Mouse (Mus musculus) hindbrain, embryonic 14.5 days (tissue): Measurements from ENCODE around the gene Oaz1. TPM values are rescaled to one million over a fixed set of nuclear protein-coding genes. Genes with fewer than 3 reads are reported as not detected.
"Not testable (repeated sequence)": the region's sequence is repeated elsewhere in the genome, so short reads cannot be mapped to it uniquely, and the experiment has no call there.

Source experiments
- ATAC-seq: fragments of 200-750 bp; cut with Nextera tagmentation; 2 replicates; pipeline ENCODE4 v1.8.0; 2017; ENCODE audit warnings: moderate number of reproducible peaks, mild to moderate bottlenecking, moderate TSS enrichment, moderate library complexity; ENCODE audit not compliant: low FRiP score
- DNase-seq: peaks from one replicate; pipeline ENCODE4 v3.0.0-alpha.2; 2015; ENCODE audit warnings: low spot score
- H3K27ac ChIP-seq: fragments of 300-500 bp; sonication (generic); 2 replicates; pipeline ENCODE4 v1.5.1; 2014; ENCODE audit warnings: mild to moderate bottlenecking, moderate library complexity
- H3K27me3 ChIP-seq: fragments of 300-500 bp; sonication (generic); 2 replicates; pipeline ENCODE4 v1.6.1; 2014; ENCODE audit warnings: mild to moderate bottlenecking, low read length, mixed read lengths; ENCODE audit not compliant: control insufficient read depth, insufficient read depth
- H3K36me3 ChIP-seq: fragments of 300-500 bp; sonication (generic); replicated peaks from 2 replicates; pipeline ENCODE4 v1.6.1; 2014; ENCODE audit not compliant: control insufficient read depth, insufficient read depth
- H3K4me1 ChIP-seq: fragments of 300-500 bp; sonication (generic); replicated peaks from 2 replicates; pipeline ENCODE4 v1.6.1; 2014; ENCODE audit warnings: antibody characterized with exemption, low read length, mixed read lengths; ENCODE audit not compliant: control insufficient read depth, insufficient read depth
- H3K4me2 ChIP-seq: fragments of 300-500 bp; sonication (generic); replicated peaks from 2 replicates; pipeline ENCODE4 v1.6.1; 2014; ENCODE audit warnings: mild to moderate bottlenecking, moderate library complexity
- H3K4me3 ChIP-seq: fragments of 300-500 bp; sonication (generic); replicated peaks from 2 replicates; pipeline ENCODE4 v1.5.1; 2014; ENCODE audit warnings: mild to moderate bottlenecking, low read length
- H3K9ac ChIP-seq: fragments of 300-500 bp; sonication (generic); 2 replicates; pipeline ENCODE4 v1.6.1; 2014
- H3K9me3 ChIP-seq: fragments of 300-500 bp; sonication (generic); 2 replicates; pipeline ENCODE4 v1.6.1; 2016; ENCODE audit warnings: low read length; ENCODE audit not compliant: control insufficient read depth
- whole genome bisulfite sequencing: fragments of 180-500 bp; shearing (Covaris S2); extraction: QIAGEN DNeasy Blood & Tissue Kit; methylation state at CpG from one replicate; pipeline ENCODE4 v1.1.7; 2014; 5-methylcytosine and 5-hydroxymethylcytosine counted together
- polyA plus RNA-seq: library from polyadenylated mRNA; unstranded; fragments of >200 nt; fragmentation: Nextera tagmentation; extraction: Ambion mirVana; gene quantifications from 2 replicates; pipeline ENCODE4 v1.2.1, GENCODE M21; 2014

Oaz1 gene
- polyA plus RNA-seq, 1 experiment from 2014 or later: 1,195 TPM

GRCm38 (mm10) chr10:80808099-80808984 is 18.1 kb upstream of the Oaz1 start:
- H3K36me3 ChIP-seq: peaks cover 22% of the 10 kb centered on the region
- peak overlapping the region; percentile 0; the same call in 1 of the 2 replicates for H3K9ac ChIP-seq
- no peak overlapping the region for H3K27ac ChIP-seq
- no peak for ATAC-seq
- no peaks in the 10 kb centered on the region for H3K9me3 ChIP-seq
- peaks cover 18% of the 10 kb centered on the region for H3K27me3 ChIP-seq
- 18% methylated on average over 40 of the region's 40 CpGs for WGBS
- peaks cover 16% of the 10 kb centered on the region for H3K4me1 ChIP-seq
- H3K4me2 ChIP-seq: peak overlapping the region; percentile 98
- DNase-seq: no peak
- H3K4me3 ChIP-seq: 0 out of 2 replicates have a peak overlapping the region, but pooled peaks have one; percentile 1

GRCm38 (mm10) chr10:80808985-80809632 is 17.3 kb upstream of the Oaz1 start:
- H3K36me3 ChIP-seq: peaks cover 14% of the 10 kb centered on the region
- H3K4me2 ChIP-seq: peak overlapping the region; percentile 23
- peaks cover 18% of the 10 kb centered on the region for H3K27me3 ChIP-seq
- H3K9me3 ChIP-seq: no peaks in the 10 kb centered on the region
- DNase-seq (no peak), ATAC-seq (no peak)
- H3K27ac ChIP-seq: no peak overlapping the region
- 4% methylated on average over 17 of the region's 18 CpGs for WGBS
- 0 out of 2 replicates have a peak overlapping the region, but pooled peaks have one; percentile 1 for H3K4me3 ChIP-seq
- H3K9ac ChIP-seq: peak overlapping the region; percentile 0; the same call in 1 of the 2 replicates
- peaks cover 16% of the 10 kb centered on the region for H3K4me1 ChIP-seq

GRCm38 (mm10) chr10:80810084-80810483 is 16.4 kb upstream of the Oaz1 start:
- DNase-seq: no peak
- Histone ChIP-seq H3K27ac (no peak overlapping the region), H3K9me3 (no peaks in the 10 kb centered on the region), H3K9ac (no peak overlapping the region), H3K27me3 (peaks cover 18% of the 10 kb centered on the region), H3K4me2 (no peak overlapping the region; the same call in 1 of the 2 replicates), H3K36me3 (peaks cover 4% of the 10 kb centered on the region), H3K4me1 (peaks cover 16% of the 10 kb centered on the region), H3K4me3 (no peak overlapping the region)
- WGBS: 3% methylated on average over 20 of the region's 20 CpGs
- no peak for ATAC-seq

GRCm38 (mm10) chr10:80812391-80813041 is 13.9 kb upstream of the Oaz1 start:
- H3K9ac ChIP-seq: no peak overlapping the region
- DNase-seq: no peak
- H3K4me3 ChIP-seq: no peak overlapping the region
- 63% methylated on average over 5 of the region's 5 CpGs for WGBS
- no peak for ATAC-seq
- H3K27me3 ChIP-seq: peaks cover 18% of the 10 kb centered on the region
- no peak overlapping the region for H3K27ac ChIP-seq
- H3K36me3 ChIP-seq: no peaks in the 10 kb centered on the region
- no peaks in the 10 kb centered on the region for H3K9me3 ChIP-seq
- H3K4me2 ChIP-seq: no peak overlapping the region
- H3K4me1 ChIP-seq: peaks cover 7% of the 10 kb centered on the region

- no peak for DNase-seq
- Histone ChIP-seq H3K4me2 (no peak within 1 kb of the TSS), H3K4me1 (no peaks in the 10 kb centered on the region; the same call in 1 of the 2 replicates), H3K4me3 (no peak within 1 kb of the TSS), H3K36me3 (no peaks in the 10 kb centered on the region), H3K27ac (no peak within 1 kb of the TSS), H3K27me3 (peaks cover 18% of the 10 kb centered on the region), H3K9ac (no peak within 1 kb of the TSS), H3K9me3 (no peaks in the 10 kb centered on the region)
- no peak for ATAC-seq
- 78% methylated on average over 4 of the region's 4 CpGs for WGBS
Measured at GRCm38 (mm10) chr10:80813366-80813765, 13.1 kb upstream of the Oaz1 start, which contains the start of gene Jsrp1. Jsrp1 (minus strand) TSS chr10:80813498.

- H3K9me3 ChIP-seq: no peaks in the 10 kb centered on the region
- ATAC-seq: no peak
Measured at GRCm38 (mm10) chr10:80814800-80815199, 11.7 kb upstream of the Oaz1 start.

GRCm38 (mm10) chr10:80816303-80816702 is 10.2 kb upstream of the Oaz1 start:
- not testable (repeated sequence) for H3K4me1 ChIP-seq, H3K36me3 ChIP-seq, H3K27ac ChIP-seq, ATAC-seq, H3K9me3 ChIP-seq, H3K9ac ChIP-seq, H3K4me2 ChIP-seq, H3K4me3 ChIP-seq, H3K27me3 ChIP-seq, DNase-seq
- WGBS: 82% methylated on average over 3 of the region's 3 CpGs

More at GRCm38 (mm10) chr10:80814800-80815199, 11.7 kb upstream of the Oaz1 start:
- Histone ChIP-seq H3K27me3 (peaks cover 7% of the 10 kb centered on the region), H3K4me2 (no peak overlapping the region), H3K36me3 (no peaks in the 10 kb centered on the region), H3K4me1 (no peaks in the 10 kb centered on the region), H3K4me3 (no peak overlapping the region), H3K9ac (no peak overlapping the region), H3K27ac (no peak overlapping the region)
- WGBS: 59% methylated on average over 7 of the region's 7 CpGs
- no peak for DNase-seq

GRCm38 (mm10) chr10:80817164-80817563 is 9.3 kb upstream of the Oaz1 start:
- Histone ChIP-seq H3K9me3 (no peaks in the 10 kb centered on the region), H3K36me3 (no peaks in the 10 kb centered on the region), H3K27me3 (no peaks in the 10 kb centered on the region), H3K4me3 (no peak overlapping the region), H3K4me2 (no peak overlapping the region), H3K4me1 (no peaks in the 10 kb centered on the region), H3K27ac (no peak overlapping the region), H3K9ac (no peak overlapping the region)
- no peak for DNase-seq
- 80% methylated on average over 2 of the region's 2 CpGs for WGBS
- ATAC-seq: no peak

GRCm38 (mm10) chr10:80817955-80818354 is 8.5 kb upstream of the Oaz1 start:
- 82% methylated on average over 7 of the region's 7 CpGs for WGBS
- not testable (repeated sequence) for H3K4me3 ChIP-seq, H3K27ac ChIP-seq, DNase-seq, H3K36me3 ChIP-seq, H3K9ac ChIP-seq, H3K9me3 ChIP-seq, H3K4me1 ChIP-seq, ATAC-seq, H3K27me3 ChIP-seq, H3K4me2 ChIP-seq
